Mouse (Mus musculus) hindlimb bud, embryonic 11.5 days (tissue): ENCODE results near the gene Eif5a.
"Not testable (repeated sequence)": the region's sequence is repeated elsewhere in the genome, so short reads cannot be mapped to it uniquely, and the experiment has no call there.

ENCODE experiments used
- DNase-seq: peaks from one replicate; pipeline ENCODE4 v3.0.0-alpha.2; 2012; ENCODE audit warnings: low read depth, low spot score; ENCODE audit errors: extremely low spot score

Gene Eif5a

GRCm38 (mm10) chr11:69921114-69922011, at the start of gene Eif5a:
Gene Eif5a (minus strand): TSS chr11:69921958.
- DNase-seq: peak; percentile 99

DNA sequence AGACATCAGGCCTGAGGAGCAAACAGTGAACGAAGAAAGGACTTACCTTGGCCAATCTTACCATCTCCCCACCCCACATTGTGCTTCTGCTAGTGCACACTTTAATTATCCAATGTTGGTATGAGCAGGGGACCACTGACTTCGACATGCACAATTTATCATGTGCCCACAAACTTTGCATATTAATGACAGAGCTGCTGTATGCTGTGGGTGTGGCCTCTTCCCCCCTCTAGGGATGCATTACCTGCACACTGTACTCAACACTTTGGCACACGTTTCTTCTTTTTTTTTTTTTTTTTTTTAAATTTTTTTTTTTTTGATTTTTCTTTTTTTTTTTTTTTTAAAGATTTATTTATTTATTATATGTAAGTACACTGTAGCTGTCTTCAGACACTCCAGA, 49.0 kb upstream of the Eif5a start:
- no peak for DNase-seq

- no peak for DNase-seq
Observed at GRCm38 (mm10) chr11:69970222-69970621, 48.5 kb upstream of the Eif5a start.

GRCm38 (mm10) chr11:69968793-69969192, 47.0 kb upstream of the Eif5a start:
- DNase-seq: no peak

DNA sequence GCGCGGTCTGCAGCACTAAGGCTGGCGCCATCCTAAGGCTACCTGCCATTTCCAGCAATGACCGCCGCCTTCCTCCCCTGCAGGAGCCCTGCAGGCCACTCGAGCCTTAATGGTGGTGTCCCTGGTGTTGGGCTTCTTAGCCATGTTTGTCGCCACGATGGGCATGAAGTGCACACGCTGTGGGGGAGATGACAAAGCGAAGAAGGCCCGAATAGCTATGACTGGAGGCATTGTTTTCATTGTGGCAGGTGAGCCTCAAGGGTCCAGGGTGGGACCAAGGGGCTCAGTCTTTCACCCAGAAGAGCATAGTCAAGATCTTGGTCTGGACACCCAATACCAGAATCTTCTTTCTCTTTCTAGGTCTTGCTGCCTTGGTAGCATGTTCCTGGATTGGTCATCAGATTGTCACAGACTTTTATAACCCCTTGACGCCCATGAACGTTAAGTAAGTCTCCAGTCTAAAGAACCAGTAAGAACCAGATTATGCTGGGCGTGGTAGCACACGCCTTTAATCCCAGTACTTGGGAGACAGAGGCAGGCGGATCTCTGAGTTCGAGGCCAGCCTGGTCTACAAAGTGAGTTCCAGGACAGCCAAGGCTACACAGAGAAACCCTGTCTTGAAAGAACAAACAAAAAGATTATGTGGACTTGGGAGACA, 45.2 kb upstream of the Eif5a start:
- DNase-seq: no peak

DNA sequence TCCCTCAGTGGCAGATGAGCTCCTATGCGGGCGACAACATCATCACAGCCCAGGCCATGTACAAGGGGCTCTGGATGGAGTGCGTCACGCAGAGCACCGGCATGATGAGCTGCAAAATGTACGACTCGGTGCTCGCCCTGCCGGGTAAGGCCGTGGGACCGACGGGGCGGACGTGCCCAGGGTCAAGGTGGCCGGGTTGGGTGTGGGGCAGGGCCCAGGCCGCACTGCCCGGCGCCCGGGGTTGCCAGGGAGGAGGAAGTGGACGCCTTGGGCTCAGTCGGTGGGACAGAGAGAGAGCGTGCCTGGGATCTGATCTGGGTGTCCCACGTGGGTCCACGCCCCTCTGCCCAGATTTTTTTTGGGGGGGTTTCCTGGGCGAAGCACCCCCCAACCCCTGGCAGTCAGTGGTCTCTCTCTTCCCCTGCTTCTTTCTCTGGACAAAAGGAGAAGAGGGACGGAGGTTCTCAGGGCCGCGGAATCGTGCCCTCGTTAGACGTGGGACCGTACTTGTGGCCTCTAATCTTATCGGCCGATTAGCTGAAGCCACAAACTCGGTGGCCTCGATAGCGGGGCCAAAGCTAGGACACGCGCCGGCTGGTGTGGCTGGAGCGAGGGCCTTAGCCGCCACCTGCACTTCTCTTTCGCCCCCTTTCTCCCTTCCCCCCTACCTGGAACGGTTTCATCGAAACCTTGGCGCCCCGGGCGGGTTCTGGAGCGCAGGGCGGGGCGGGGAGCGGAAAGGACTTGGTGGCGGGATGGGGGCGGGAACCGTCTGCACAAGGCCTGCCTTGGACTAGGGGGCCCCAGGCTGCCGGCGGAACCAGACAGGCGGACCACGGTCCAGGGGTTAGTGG, 44.5 kb upstream of the Eif5a start:
- no peak for DNase-seq

DNA sequence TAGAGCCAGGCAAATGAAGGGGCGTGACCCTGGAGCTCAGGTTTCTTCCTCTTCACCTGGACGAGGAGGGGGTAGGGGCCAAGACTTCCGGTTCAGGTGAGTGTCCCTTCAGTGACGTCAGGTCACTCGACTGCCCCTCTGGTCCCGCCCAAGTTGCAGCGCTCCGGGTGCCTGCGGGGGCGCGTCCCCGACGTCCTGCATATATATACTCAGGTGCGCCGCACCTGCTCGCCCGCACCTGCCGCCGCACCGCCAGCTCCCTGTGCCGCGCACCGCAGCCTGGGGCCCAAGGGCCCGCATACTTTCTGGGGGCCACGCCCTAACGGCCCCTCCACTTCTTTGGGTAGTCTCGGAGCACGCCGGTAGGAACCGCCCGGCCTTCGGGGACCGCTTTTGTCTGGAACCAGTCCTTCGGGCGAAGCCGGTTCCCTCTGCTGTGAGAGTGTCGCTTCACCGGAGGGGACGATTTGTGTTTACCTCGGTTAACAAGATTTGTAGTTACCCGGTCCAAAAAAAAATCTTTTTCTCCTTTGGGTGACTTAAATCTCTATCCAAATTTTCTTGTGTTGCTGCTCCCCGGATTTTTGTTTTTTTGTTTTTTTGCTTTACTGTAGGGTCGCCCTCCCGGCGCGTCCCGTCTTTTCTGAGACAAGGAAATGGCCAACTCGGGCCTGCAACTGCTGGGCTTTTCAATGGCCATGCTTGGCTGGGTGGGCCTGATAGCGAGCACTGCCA, 43.7 kb upstream of the Eif5a start:
- DNase-seq: no peak

GRCm38 (mm10) chr11:69964650-69965270, 43.0 kb upstream of the Eif5a start, which contains the start of gene Cldn7:
Gene Cldn7 (plus strand): TSS chr11:69964779.
- no peak for DNase-seq

DNA sequence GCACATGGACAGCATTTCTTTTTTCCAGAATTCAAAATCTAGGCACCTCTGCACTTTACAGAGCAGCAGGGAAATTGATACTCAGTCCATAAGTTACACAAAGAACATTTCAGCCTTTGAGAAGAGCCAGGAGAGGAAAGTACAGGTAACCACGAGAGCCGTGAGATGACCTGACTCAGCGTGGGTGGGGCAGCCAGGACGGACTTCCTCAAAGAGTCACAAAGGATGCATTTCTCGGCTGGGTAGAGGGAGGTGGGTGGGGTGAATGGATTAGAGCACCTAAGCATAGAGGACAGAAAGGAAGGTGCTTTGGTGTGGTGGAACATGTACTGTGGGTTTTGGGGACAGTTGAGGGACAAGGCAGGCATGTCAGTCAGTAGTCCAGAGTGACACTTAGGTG, 40.1 kb upstream of the Eif5a start:
- no peak for DNase-seq

GRCm38 (mm10) chr11:69960616-69961015, 38.9 kb upstream of the Eif5a start:
- DNase-seq: no peak

DNA sequence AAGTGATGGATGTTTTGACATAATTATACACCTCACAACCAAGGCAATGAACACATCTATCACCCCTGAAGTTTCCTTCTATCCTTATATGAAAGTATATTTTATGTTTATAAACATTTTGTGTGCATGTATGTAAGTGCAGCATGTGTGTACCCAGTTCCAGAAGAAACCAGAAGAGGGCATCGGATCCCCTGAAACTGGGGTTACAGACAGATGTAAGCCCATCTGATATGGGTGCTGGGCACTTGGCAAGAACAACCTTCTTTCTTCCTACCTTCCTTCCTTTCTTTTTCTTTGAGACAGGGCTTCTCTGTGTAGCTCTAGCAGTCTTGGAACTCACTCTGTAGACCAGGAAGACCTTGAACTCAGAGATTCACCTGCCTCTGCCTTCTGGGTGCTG, 34.5 kb upstream of the Eif5a start:
- DNase-seq: no peak

- not testable (repeated sequence) for DNase-seq
Observed at GRCm38 (mm10) chr11:69955618-69956017, 33.9 kb upstream of the Eif5a start.

- DNase-seq: no peak
Observed at GRCm38 (mm10) chr11:69953267-69953915, 31.6 kb upstream of the Eif5a start.

DNA sequence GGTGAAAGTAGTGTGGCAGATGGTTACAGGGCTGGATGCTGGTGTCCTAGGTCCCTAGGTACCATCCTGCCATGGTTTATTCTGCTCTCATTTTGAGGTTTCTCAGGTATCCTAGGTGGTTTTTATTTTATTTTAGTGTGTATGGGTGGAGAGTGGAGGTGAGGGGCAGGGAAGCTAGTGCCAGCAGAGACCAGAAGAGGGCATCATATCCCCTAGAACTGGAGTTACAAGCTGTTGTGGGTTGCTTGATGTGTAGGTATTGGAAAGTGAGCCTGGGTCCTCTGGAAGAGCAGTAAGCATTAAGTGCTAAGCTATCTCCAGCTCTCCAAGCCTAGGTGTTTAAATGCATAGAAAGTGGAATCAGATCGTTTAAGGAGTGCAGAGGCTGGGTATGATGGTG, 30.5 kb upstream of the Eif5a start:
- DNase-seq: no peak

DNA sequence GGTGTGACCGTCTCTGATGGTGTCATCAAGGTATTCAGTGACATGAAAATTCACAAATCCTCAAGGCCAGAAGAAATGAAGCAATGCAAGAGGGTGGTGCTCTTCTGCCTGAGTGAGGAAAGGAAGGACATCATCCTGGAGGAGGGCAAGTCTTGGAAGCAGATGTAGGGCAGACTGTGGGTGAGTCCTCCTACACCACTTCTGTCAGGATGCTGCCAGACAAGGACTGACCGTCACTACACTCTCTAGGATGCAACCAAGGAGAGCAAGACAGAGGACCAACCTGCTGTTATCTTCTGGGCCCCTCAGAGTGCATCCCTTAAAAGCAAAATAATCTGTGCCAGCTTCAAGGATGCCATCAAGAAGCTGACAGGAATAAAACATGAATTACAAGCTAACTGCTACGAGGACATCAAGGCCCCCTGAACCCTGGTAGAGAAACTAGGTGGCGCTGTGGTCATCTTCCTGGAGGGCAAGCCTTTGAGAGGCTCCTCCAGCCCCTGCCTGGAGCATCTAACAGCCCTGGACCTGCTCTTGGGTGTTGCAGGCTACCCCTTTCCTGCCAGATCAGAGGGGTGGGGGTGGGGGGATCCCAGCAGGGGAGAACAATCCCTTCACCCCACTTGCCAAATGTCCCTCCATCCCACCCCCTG, 29.2 kb upstream of the Eif5a start:
- no peak for DNase-seq

- DNase-seq: peak; percentile 94
Observed at GRCm38 (mm10) chr11:69948763-69949150, 27.0 kb upstream of the Eif5a start.

DNA sequence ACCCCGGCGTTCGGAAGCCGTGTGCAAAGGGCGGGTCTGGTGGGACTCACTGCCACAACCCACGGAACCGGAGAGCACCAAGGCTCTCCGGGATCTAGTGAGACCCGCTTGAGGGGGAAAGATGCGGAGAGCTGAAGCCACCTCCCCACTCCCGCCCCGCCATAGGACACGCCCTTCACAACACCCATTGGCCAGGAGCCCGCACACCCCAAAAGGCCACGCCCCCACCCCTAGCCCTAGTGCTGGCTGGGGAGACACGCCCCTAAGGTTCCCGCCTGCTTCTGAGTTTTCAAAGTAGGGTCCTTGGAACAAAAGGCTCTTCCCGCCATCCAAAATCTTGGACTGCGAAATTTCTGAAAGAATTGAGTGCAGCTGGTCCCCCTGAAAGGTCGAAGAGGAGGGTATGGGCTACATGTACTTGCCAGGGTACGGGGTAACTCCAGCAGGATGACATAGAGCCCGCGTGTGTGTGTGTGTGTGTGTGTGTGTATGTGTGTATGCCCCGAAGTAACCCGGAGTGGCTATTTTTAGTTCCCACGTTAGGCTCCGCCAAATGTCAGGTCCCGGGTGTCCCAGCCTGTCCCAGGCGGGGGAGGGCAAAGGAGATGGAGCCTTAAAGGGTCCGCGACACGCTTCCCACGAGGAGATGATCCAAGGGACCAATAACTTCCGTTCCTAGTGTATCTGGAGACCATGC, 26.5 kb upstream of the Eif5a start, which contains the start of gene Slc2a4:
Gene Slc2a4, minus strand, starts transcription at position 123 of the 697 bp plus-strand sequence.
- peak; percentile 83 for DNase-seq

- no peak for DNase-seq
Observed at GRCm38 (mm10) chr11:69947337-69948065, 25.7 kb upstream of the Eif5a start.
